Mouse (Mus musculus) lung, adult 2 months (tissue): ENCODE measurements around the gene Trappc6a.

Source experiments
- CTCF ChIP-seq: fragments of 200-500 bp; IDR thresholded peaks from 2 replicates; pipeline ENCODE4 v1.5.1; 2011; ENCODE audit warnings: mild to moderate bottlenecking, low read length, control low read depth; ENCODE audit not compliant: insufficient read depth
- POLR2A ChIP-seq: fragments of 200-500 bp; IDR thresholded peaks from 2 replicates; pipeline ENCODE4 v1.6.1; 2011; ENCODE audit warnings: low read depth, mild to moderate bottlenecking, control low read depth, low read length, borderline replicate concordance; ENCODE audit errors: extremely low read depth

GRCm38 (mm10) chr7:19562643-19563410 is 54.6 kb downstream of the Trappc6a start, which contains the start of gene Ppp1r37:
- TF ChIP-seq POLR2A (no peak), CTCF (no peak)
